Mouse (Mus musculus) kidney, postnatal 0 days (tissue): Measurements from ENCODE around the gene Shc2. TPM values are rescaled to one million over a fixed set of nuclear protein-coding genes. Genes with fewer than 3 reads are reported as not detected.

Experiments used
- ATAC-seq: fragments of 200-750 bp; cut with Nextera tagmentation; replicated peaks from 2 replicates; pipeline ENCODE4 v1.8.0; 2017; ENCODE audit warnings: low read depth, moderate number of reproducible peaks, moderate TSS enrichment, moderate library complexity; ENCODE audit not compliant: low FRiP score
- DNase-seq: peaks from one replicate; pipeline ENCODE4 v3.0.0-alpha.2; 2016; ENCODE audit warnings: low spot score
- H3K27ac ChIP-seq: fragments of 300-500 bp; sonication (generic); 2 replicates; pipeline ENCODE4 v1.5.1; 2014; ENCODE audit warnings: mild to moderate bottlenecking
- H3K27me3 ChIP-seq: fragments of 300-500 bp; sonication (generic); 2 replicates; pipeline ENCODE4 v1.6.1; 2014; ENCODE audit warnings: low read length, mixed read lengths; ENCODE audit not compliant: insufficient read depth
- H3K36me3 ChIP-seq: fragments of 300-500 bp; sonication (generic); 2 replicates; pipeline ENCODE4 v1.6.1; 2014; ENCODE audit warnings: low read length, mixed read lengths; ENCODE audit not compliant: insufficient read depth
- H3K4me1 ChIP-seq: fragments of 300-500 bp; sonication (generic); replicated peaks from 2 replicates; pipeline ENCODE4 v1.6.1; 2014; ENCODE audit warnings: antibody characterized with exemption, low read length, mixed read lengths; ENCODE audit not compliant: insufficient read depth
- H3K4me2 ChIP-seq: fragments of 300-500 bp; sonication (generic); 2 replicates; pipeline ENCODE4 v1.6.1; 2014; ENCODE audit warnings: mild to moderate bottlenecking, low read length, moderate library complexity, mixed read lengths
- H3K4me3 ChIP-seq: fragments of 300-500 bp; sonication (generic); replicated peaks from 2 replicates; pipeline ENCODE4 v1.5.1; 2014; ENCODE audit warnings: low read depth, low read length
- H3K9ac ChIP-seq: fragments of 300-500 bp; sonication (generic); 2 replicates; pipeline ENCODE4 v1.6.1; 2014; ENCODE audit warnings: low read depth, low read length
- H3K9me3 ChIP-seq: fragments of 300-500 bp; sonication (generic); replicated peaks from 2 replicates; pipeline ENCODE4 v1.6.1; 2016; ENCODE audit warnings: low read length, inconsistent platforms, mixed read lengths
- CTCF ChIP-seq: IDR thresholded peaks from 2 replicates; pipeline ENCODE4 v1.5.1; 2016; ENCODE audit warnings: antibody characterized with exemption, low read depth, mild to moderate bottlenecking, moderate library complexity
- WGBS: fragments of 180-500 bp; shearing (Covaris S2); extraction: QIAGEN DNeasy Blood & Tissue Kit; methylation state at CpG from one replicate; pipeline ENCODE4 v1.1.7; 2014; 5-methylcytosine and 5-hydroxymethylcytosine counted together
- polyA plus RNA-seq: library from polyadenylated mRNA; unstranded; fragments of >200 nt; fragmentation: Nextera tagmentation; extraction: Ambion mirVana; gene quantifications from 2 replicates; pipeline ENCODE4 v1.2.1, GENCODE M21; 2015

The Shc2 gene
- polyA plus RNA-seq, 1 experiment from 2014 or later, result 5.4 TPM

- Histone ChIP-seq H3K27me3 (peaks cover 20% of the 10 kb centered on the region; the same call in 1 of the 2 replicates), H3K4me2 (peak overlapping the region; percentile 30; the same call in 1 of the 2 replicates), H3K9me3 (no peaks in the 10 kb centered on the region), H3K4me1 (peaks cover 10% of the 10 kb centered on the region; the same call in 1 of the 2 replicates), H3K36me3 (no peaks in the 10 kb centered on the region), H3K4me3 (0 out of 2 replicates have a peak overlapping the region, but pooled peaks have one; percentile 0), H3K27ac (no peak overlapping the region), H3K9ac (no peak overlapping the region)
- WGBS, result 10% methylated on average over 51 of the region's 51 CpGs
- DNase-seq (peak; percentile 66), ATAC-seq (peak; percentile 55)
- peak; percentile 57 for TF ChIP-seq CTCF
Measured at GRCm38 (mm10) chr10:79612192-79613135, 25.3 kb downstream of the Shc2 start.

GRCm38 (mm10) chr10:79611296-79611695 lies 26.4 kb downstream of the Shc2 start:
- Histone ChIP-seq H3K4me2 (no peak overlapping the region), H3K4me3 (no peak overlapping the region), H3K27ac (no peak overlapping the region), H3K36me3 (no peaks in the 10 kb centered on the region), H3K9ac (no peak overlapping the region), H3K9me3 (no peaks in the 10 kb centered on the region), H3K4me1 (peaks cover 10% of the 10 kb centered on the region; the same call in 1 of the 2 replicates), H3K27me3 (peaks cover 20% of the 10 kb centered on the region; the same call in 1 of the 2 replicates)
- no peak for TF ChIP-seq CTCF
- ATAC-seq (no peak), DNase-seq (no peak)
- 32% methylated on average over 5 of the region's 5 CpGs for WGBS

- Histone ChIP-seq H3K27ac (no peak overlapping the region), H3K9me3 (no peaks in the 10 kb centered on the region), H3K4me1 (peaks cover 10% of the 10 kb centered on the region; the same call in 1 of the 2 replicates), H3K9ac (no peak overlapping the region), H3K27me3 (peaks cover 20% of the 10 kb centered on the region; the same call in 1 of the 2 replicates), H3K4me2 (no peak overlapping the region), H3K4me3 (no peak overlapping the region), H3K36me3 (no peaks in the 10 kb centered on the region)
- no peak for TF ChIP-seq CTCF
- ATAC-seq (no peak), DNase-seq (no peak)
- WGBS, result 79% methylated on average over 3 of the region's 3 CpGs
Measured at GRCm38 (mm10) chr10:79609276-79609675, 28.4 kb downstream of the Shc2 start.

- Histone ChIP-seq H3K9ac (no peak overlapping the region), H3K9me3 (no peaks in the 10 kb centered on the region), H3K4me1 (peaks cover 10% of the 10 kb centered on the region; the same call in 1 of the 2 replicates), H3K27ac (no peak overlapping the region), H3K27me3 (peaks cover 12% of the 10 kb centered on the region; the same call in 1 of the 2 replicates), H3K4me2 (no peak overlapping the region), H3K4me3 (no peak overlapping the region), H3K36me3 (no peaks in the 10 kb centered on the region)
- ATAC-seq (no peak), DNase-seq (no peak)
- no peak for TF ChIP-seq CTCF
- WGBS, result 31% methylated on average over 2 of the region's 2 CpGs
Measured at GRCm38 (mm10) chr10:79607892-79608291, 29.8 kb downstream of the Shc2 start.

- Histone ChIP-seq H3K9me3 (no peaks in the 10 kb centered on the region), H3K4me3 (no peak overlapping the region), H3K9ac (no peak overlapping the region), H3K27me3 (no peaks in the 10 kb centered on the region), H3K36me3 (no peaks in the 10 kb centered on the region), H3K4me2 (no peak overlapping the region), H3K4me1 (no peaks in the 10 kb centered on the region), H3K27ac (no peak overlapping the region)
- ATAC-seq (no peak), DNase-seq (no peak)
- no peak for TF ChIP-seq CTCF
- WGBS, result 82% methylated on average over 4 of the region's 4 CpGs
Measured at GRCm38 (mm10) chr10:79606537-79606936, 31.2 kb downstream of the Shc2 start.

- Histone ChIP-seq H3K9ac (no peak overlapping the region), H3K4me1 (no peaks in the 10 kb centered on the region), H3K4me2 (no peak overlapping the region), H3K27ac (no peak overlapping the region), H3K36me3 (no peaks in the 10 kb centered on the region), H3K27me3 (no peaks in the 10 kb centered on the region), H3K9me3 (no peaks in the 10 kb centered on the region), H3K4me3 (no peak overlapping the region)
- ATAC-seq, result no peak
- TF ChIP-seq CTCF, result no peak
- WGBS, result 65% methylated on average over 4 of the region's 4 CpGs
- no peak for DNase-seq
Measured at GRCm38 (mm10) chr10:79597936-79598230, 39.8 kb downstream of the Shc2 start.
